Mouse (Mus musculus): ENCODE data around the gene Dpagt1. TPM values are rescaled to one million over a fixed set of nuclear protein-coding genes. Genes with fewer than 3 reads are reported as not detected.
A peak's percentile ranks its signal among the peaks of the same experiment; 100 is the strongest.
"Not testable (repeated sequence)": the region's sequence is repeated elsewhere in the genome, so short reads cannot be mapped to it uniquely, and the experiment has no call there.

Gene Dpagt1
- polyA plus RNA-seq, 1 experiment from 2014 or later = 40.4 TPM

DNA sequence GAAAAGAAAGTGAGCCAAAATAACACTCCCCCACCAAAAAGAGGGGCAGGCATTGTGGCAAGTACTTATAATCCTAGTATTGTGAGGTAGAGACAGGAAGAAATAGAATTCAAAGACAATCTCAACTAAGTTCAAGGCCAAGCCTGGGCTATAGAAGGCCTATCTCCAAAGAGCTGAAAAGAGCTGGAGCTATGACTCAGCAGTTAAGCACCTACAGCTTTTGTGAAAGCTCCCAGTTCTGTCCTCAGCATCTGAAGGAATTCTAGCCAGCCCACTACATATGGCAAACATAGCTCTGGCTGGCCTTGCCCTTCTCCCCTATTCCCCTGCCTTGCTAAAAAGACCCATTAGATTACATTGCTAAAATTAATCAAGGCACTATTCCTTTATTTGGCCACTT is 47.6 kb downstream of the Dpagt1 start:
- no peaks in the 10 kb centered on the region for H3K27me3 ChIP-seq
- H3K4me3 ChIP-seq = no peak overlapping the region
- H3K9ac ChIP-seq = no peak overlapping the region
- no peaks in the 10 kb centered on the region for H3K9me3 ChIP-seq
- ATAC-seq (ENCODE audit: low FRiP score) = no peak
- no peak overlapping the region for H3K4me2 ChIP-seq
- no peak overlapping the region for H3K27ac ChIP-seq
- no peaks in the 10 kb centered on the region for H3K36me3 ChIP-seq
- peaks cover 6% of the 10 kb centered on the region for H3K4me1 ChIP-seq (replicated peaks)

GRCm38 (mm10) chr9:44376141-44376540 is 50.3 kb downstream of the Dpagt1 start:
- no peaks in the 10 kb centered on the region for H3K27me3 ChIP-seq
- no peak for ATAC-seq (ENCODE audit: low FRiP score)
- H3K9ac ChIP-seq = no peak overlapping the region
- no peak overlapping the region for H3K4me3 ChIP-seq
- H3K9me3 ChIP-seq = no peaks in the 10 kb centered on the region
- no peak overlapping the region for H3K4me2 ChIP-seq
- WGBS = 93% methylated on average over 6 of the region's 6 CpGs
- peaks cover 23% of the 10 kb centered on the region for H3K4me1 ChIP-seq (replicated peaks)
- H3K27ac ChIP-seq = no peak overlapping the region
- peaks cover 4% of the 10 kb centered on the region for H3K36me3 ChIP-seq

DNA sequence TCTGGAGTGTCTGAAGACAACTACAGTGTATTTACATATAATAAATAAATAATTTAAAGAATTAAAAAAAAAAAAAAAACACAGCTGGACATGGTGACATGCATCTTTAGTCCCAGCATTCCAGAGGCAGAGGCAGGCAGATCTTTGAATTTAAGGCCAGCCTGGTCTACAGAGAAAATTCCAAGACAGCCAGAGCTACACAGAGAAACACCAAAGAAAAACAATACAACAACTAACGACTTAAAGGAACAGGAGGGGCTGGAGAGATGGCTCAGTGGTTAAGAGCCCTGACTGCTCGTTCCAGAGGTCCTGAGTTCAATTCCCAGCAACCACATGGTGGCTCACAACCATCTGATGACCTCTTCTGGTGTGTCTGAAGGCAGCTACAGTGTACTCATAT is 51.5 kb downstream of the Dpagt1 start:
- H3K4me3 ChIP-seq; H3K27me3 ChIP-seq; H3K9ac ChIP-seq; H3K4me2 ChIP-seq; H3K9me3 ChIP-seq; H3K27ac ChIP-seq; ATAC-seq (ENCODE audit: low FRiP score): not testable (repeated sequence)
- H3K36me3 ChIP-seq = peaks cover 16% of the 10 kb centered on the region
- 93% methylated on average over 2 of the region's 2 CpGs for WGBS
- H3K4me1 ChIP-seq (replicated peaks) = peaks cover 26% of the 10 kb centered on the region

DNA sequence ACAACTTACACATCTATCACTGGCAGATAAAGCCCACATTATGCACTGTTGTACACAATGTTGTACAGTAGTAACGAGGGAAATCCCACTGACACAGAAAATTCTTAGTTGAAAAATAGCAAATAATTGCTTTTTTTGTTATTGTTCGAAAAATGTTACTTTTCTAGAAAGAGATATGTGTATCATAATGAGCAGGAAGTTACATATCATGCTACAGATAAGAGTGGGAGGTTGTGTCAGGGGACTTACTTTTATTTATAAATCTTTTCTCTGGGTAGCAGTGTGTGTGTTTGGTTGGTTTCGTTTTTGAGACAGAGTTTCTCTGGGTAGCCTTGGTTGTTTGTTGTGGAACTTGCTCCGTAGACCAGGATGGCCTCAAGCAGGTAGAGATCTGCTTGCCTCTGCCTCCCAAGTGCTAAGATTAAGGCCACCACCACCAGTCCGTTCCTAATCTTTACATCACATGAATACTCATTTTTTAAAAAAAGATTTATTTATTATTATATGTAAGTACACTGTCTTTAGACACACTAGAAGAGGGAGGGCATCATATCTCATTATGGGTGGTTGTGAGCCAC is 52.4 kb downstream of the Dpagt1 start:
- Histone ChIP-seq H3K9me3 (no peaks in the 10 kb centered on the region), H3K27ac (peak overlapping the region; percentile 93), H3K4me3 (peak overlapping the region; percentile 92), H3K27me3 (no peaks in the 10 kb centered on the region), H3K9ac (peak overlapping the region; percentile 79), H3K4me2 (peak overlapping the region; percentile 98), H3K36me3 (peaks cover 25% of the 10 kb centered on the region), H3K4me1 (replicated peaks) (peaks cover 26% of the 10 kb centered on the region)
- 94% methylated on average over 5 of the region's 5 CpGs for WGBS
- no peak for ATAC-seq (ENCODE audit: low FRiP score)

DNA sequence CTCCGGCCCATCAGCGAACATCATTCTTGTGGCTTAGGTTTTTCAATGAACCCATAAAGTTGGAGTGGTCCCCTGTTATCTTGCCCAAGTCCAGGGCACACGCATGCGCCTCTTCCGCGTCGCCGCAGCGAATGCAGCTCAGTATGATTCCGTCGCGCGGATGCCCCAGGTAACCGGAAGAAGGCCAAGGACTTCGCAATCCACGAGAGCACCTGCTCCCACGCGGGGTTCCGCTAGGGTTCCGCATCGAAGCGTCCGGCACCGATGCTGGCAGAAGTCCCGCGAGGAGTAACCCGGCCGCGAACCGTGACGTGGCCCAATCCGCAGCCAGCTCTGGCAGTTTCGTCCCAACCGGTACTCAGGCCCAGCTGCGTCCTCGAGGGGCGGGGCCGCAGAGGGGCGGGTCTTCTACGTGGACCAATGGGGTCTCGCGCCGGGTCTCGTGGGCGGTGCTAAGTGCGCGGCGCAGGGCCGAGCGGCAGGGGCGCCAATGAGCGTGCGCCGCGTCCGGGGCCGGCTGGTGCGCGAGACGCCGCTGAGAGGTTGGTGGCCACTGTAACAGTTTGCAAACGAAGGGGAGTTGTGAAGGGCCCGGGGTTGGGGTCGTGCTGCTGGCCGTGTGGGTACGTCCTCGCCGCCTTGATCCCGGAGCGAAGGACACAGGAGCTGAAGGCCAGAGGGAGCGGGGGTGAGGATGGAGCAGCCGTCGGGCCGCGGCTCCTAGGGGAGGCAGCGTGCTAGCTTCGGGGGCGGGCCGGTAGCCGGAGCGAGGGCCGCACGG is 53.4 kb downstream of the Dpagt1 start, which contains the start of gene Hyou1:
Hyou1 (plus strand) TSS at position 437 of the 781 bp plus-strand sequence.
- ATAC-seq (ENCODE audit: low FRiP score) = peak; percentile 97
- Histone ChIP-seq H3K4me1 (replicated peaks) (peaks cover 26% of the 10 kb centered on the region), H3K36me3 (peaks cover 35% of the 10 kb centered on the region), H3K27ac (peak within 1 kb of the TSS; percentile 93), H3K4me3 (peak within 1 kb of the TSS; percentile 92), H3K9ac (peak within 1 kb of the TSS; percentile 96), H3K9me3 (no peaks in the 10 kb centered on the region), H3K27me3 (no peaks in the 10 kb centered on the region), H3K4me2 (peak within 1 kb of the TSS; percentile 98)
- under 1% methylated on average over 83 of the region's 83 CpGs for WGBS

- peak; percentile 49 for ATAC-seq (ENCODE audit: low FRiP score)
- peak overlapping the region; percentile 98 for H3K4me2 ChIP-seq
- H3K27ac ChIP-seq = peak overlapping the region; percentile 91
- peaks cover 41% of the 10 kb centered on the region for H3K36me3 ChIP-seq
- H3K9me3 ChIP-seq = no peaks in the 10 kb centered on the region
- H3K9ac ChIP-seq = peak overlapping the region; percentile 96
- H3K4me1 ChIP-seq (replicated peaks) = peaks cover 26% of the 10 kb centered on the region
- peak overlapping the region; percentile 92 for H3K4me3 ChIP-seq
- no peaks in the 10 kb centered on the region for H3K27me3 ChIP-seq
- 12% methylated on average over 15 of the region's 15 CpGs for WGBS
Measured at GRCm38 (mm10) chr9:44379862-44380261, 54.0 kb downstream of the Dpagt1 start.

Small RNA genes lying within 50 kb of the gene (microRNA-seq; reads per million reads assigned to microRNA genes)
- gene Gm44335 = not detected

Other genes starting within 250 kb of the Dpagt1 start
- 0.22 TPM in 1 of 2 replicates, not detected in the other for gene Mfrp, start 224.3 kb upstream of the Dpagt1 start, polyA plus RNA-seq (2015; fragmentation: Nextera tagmentation; extraction: Ambion mirVana)
- 3.2 and 5.3 TPM in 2 replicates for gene C1qtnf5, start 218.8 kb upstream of the Dpagt1 start, polyA plus RNA-seq (2015; fragmentation: Nextera tagmentation; extraction: Ambion mirVana)
- 0.12 and 0.49 TPM in 2 replicates for gene Gm49380, start 212.5 kb upstream of the Dpagt1 start, polyA plus RNA-seq (2015; fragmentation: Nextera tagmentation; extraction: Ambion mirVana)
- gene Rnf26, start 212.5 kb upstream of the Dpagt1 start, polyA plus RNA-seq (2015; fragmentation: Nextera tagmentation; extraction: Ambion mirVana) = 27.9 and 29.2 TPM in 2 replicates
- 13.1 and 14.0 TPM in 2 replicates for gene Mcam, start 191.6 kb upstream of the Dpagt1 start, polyA plus RNA-seq (2015; fragmentation: Nextera tagmentation; extraction: Ambion mirVana)
- gene Cbl, start 92.0 kb upstream of the Dpagt1 start, polyA plus RNA-seq (2015; fragmentation: Nextera tagmentation; extraction: Ambion mirVana) = 21.5 and 24.4 TPM in 2 replicates
- gene Ccdc153, start 85.3 kb upstream of the Dpagt1 start, polyA plus RNA-seq (2015; fragmentation: Nextera tagmentation; extraction: Ambion mirVana) = not detected in 2 replicates
- 0.17 and 0.48 TPM in 2 replicates for gene Pdzd3, start 74.5 kb upstream of the Dpagt1 start, polyA plus RNA-seq (2015; fragmentation: Nextera tagmentation; extraction: Ambion mirVana)
- 4.4 TPM in 2 replicates for gene Nlrx1, start 57.4 kb upstream of the Dpagt1 start, polyA plus RNA-seq (2015; fragmentation: Nextera tagmentation; extraction: Ambion mirVana)
- 18.0 and 20.1 TPM in 2 replicates for gene Abcg4, start 37.4 kb upstream of the Dpagt1 start, polyA plus RNA-seq (2015; fragmentation: Nextera tagmentation; extraction: Ambion mirVana)
- 31.4 and 36.6 TPM in 2 replicates for gene Hinfp, start 20.3 kb upstream of the Dpagt1 start, polyA plus RNA-seq (2015; fragmentation: Nextera tagmentation; extraction: Ambion mirVana)
- gene C2cd2l, start 5.7 kb upstream of the Dpagt1 start, polyA plus RNA-seq (2015; fragmentation: Nextera tagmentation; extraction: Ambion mirVana) = 19.1 and 21.6 TPM in 2 replicates
- gene H2afx, start 8.7 kb downstream of the Dpagt1 start, polyA plus RNA-seq (2015; fragmentation: Nextera tagmentation; extraction: Ambion mirVana) = 145 and 151 TPM in 2 replicates
- gene Hmbs, start 18.2 kb downstream of the Dpagt1 start, polyA plus RNA-seq (2015; fragmentation: Nextera tagmentation; extraction: Ambion mirVana) = 66.8 and 70.8 TPM in 2 replicates
- 36.2 and 38.0 TPM in 2 replicates for gene Vps11, start 35.7 kb downstream of the Dpagt1 start, polyA plus RNA-seq (2015; fragmentation: Nextera tagmentation; extraction: Ambion mirVana)
- gene Hyou1, start 53.5 kb downstream of the Dpagt1 start, polyA plus RNA-seq (2015; fragmentation: Nextera tagmentation; extraction: Ambion mirVana) = 25.6 and 27.7 TPM in 2 replicates
- gene Slc37a4, start 70.8 kb downstream of the Dpagt1 start, polyA plus RNA-seq (2015; fragmentation: Nextera tagmentation; extraction: Ambion mirVana) = 64.7 and 65.9 TPM in 2 replicates
- gene Rps25, start 81.1 kb downstream of the Dpagt1 start, polyA plus RNA-seq (2015; fragmentation: Nextera tagmentation; extraction: Ambion mirVana) = 1,260 and 1,282 TPM in 2 replicates
- gene Trappc4, start 81.6 kb downstream of the Dpagt1 start, polyA plus RNA-seq (2015; fragmentation: Nextera tagmentation; extraction: Ambion mirVana) = 342 and 355 TPM in 2 replicates
- 28.2 and 32.9 TPM in 2 replicates for gene Ccdc84, start 92.5 kb downstream of the Dpagt1 start, polyA plus RNA-seq (2015; fragmentation: Nextera tagmentation; extraction: Ambion mirVana)
- not detected in 2 replicates for gene Foxr1, start 115.1 kb downstream of the Dpagt1 start, polyA plus RNA-seq (2015; fragmentation: Nextera tagmentation; extraction: Ambion mirVana)
- not detected in 2 replicates for gene Upk2, start 129.0 kb downstream of the Dpagt1 start, polyA plus RNA-seq (2015; fragmentation: Nextera tagmentation; extraction: Ambion mirVana)
- gene Bcl9l, start 156.8 kb downstream of the Dpagt1 start, polyA plus RNA-seq (2015; fragmentation: Nextera tagmentation; extraction: Ambion mirVana) = 8.6 TPM in 2 replicates
- 0.10 TPM in 1 of 2 replicates, not detected in the other for gene Cxcr5, start 235.9 kb downstream of the Dpagt1 start, polyA plus RNA-seq (2015; fragmentation: Nextera tagmentation; extraction: Ambion mirVana)